30 mouse cellular contexts compared by ENCODE assay signal in the genomic region with DNA sequence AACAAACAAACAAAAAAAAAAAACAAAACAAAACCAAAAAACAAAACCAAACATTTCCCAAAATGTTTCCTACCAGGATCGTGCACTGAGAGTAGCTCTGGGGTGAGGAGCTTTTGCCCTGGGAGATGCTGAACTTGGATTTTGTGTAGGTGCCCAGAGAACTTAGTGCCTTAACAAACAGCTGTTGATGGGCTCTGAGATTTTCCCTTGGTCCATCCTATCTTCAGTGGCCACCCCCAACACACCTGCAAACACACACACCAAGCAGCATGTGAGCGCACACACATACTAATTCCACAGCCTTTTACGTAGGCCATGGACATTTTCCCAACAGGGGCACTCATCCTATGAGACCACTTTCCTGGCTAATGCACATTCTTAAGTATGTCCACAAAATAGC. TPM values are rescaled to one million over a fixed set of nuclear protein-coding genes. Genes with fewer than 3 reads are reported as not detected.
"Had no signal": no experiment of that assay in that cellular context is flagged by ENCODE, and none has a peak within 500 bp of the region (broad histone marks: within the 10 kb centered on the region; RNA-seq: fewer than 3 reads in every experiment).

No protein-coding gene starts in this region.

- H3K4me3 ChIP-seq: gastrocnemius, adult 2 months; heart, embryonic 12.5 days; hindbrain, embryonic 10.5 days; hindbrain, embryonic 12.5 days; layer of hippocampus, adult 2 months; left cerebral cortex, adult 2 months; limb, embryonic 10.5 days; limb, embryonic 12.5 days; liver, embryonic 12.5 days had no signal

- DNase-seq: gastrocnemius, adult 2 months; gastrocnemius, postnatal 10 days; gastrocnemius, postnatal 25 days; kidney, adult 18-20 months; kidney, adult 8-10 months; kidney, postnatal 10 days; kidney, postnatal 25 days; kidney, postnatal 4 days; liver had no signal

- H3K27ac ChIP-seq: gastrocnemius, adult 2 months; hindbrain, embryonic 10.5 days; hindbrain, embryonic 12.5 days; hindbrain, embryonic 14.5 days; layer of hippocampus, adult 2 months; left cerebral cortex, adult 2 months; limb, embryonic 10.5 days; limb, embryonic 12.5 days; liver, embryonic 12.5 days; liver, embryonic 14.5 days had no signal

- H3K4me2 ChIP-seq: heart, embryonic 12.5 days; hindbrain, embryonic 12.5 days; hindbrain, embryonic 14.5 days; limb, embryonic 12.5 days; liver, embryonic 12.5 days had no signal

- H3K9ac ChIP-seq: heart, embryonic 12.5 days; hindbrain, embryonic 12.5 days; hindbrain, embryonic 14.5 days; limb, embryonic 12.5 days; liver, embryonic 12.5 days; liver, embryonic 14.5 days had no signal

- H3K9me3 ChIP-seq: heart, embryonic 12.5 days; hindbrain, embryonic 10.5 days; hindbrain, embryonic 12.5 days; limb, embryonic 10.5 days; limb, embryonic 12.5 days; liver, embryonic 12.5 days had no signal

- H3K27me3 ChIP-seq: heart, embryonic 12.5 days; hindbrain, embryonic 12.5 days; limb, embryonic 12.5 days; liver, embryonic 12.5 days had no signal

- H3K4me1 ChIP-seq: heart, embryonic 12.5 days; hindbrain, embryonic 10.5 days; hindbrain, embryonic 12.5 days; limb, embryonic 12.5 days; liver, embryonic 12.5 days had no signal

- H3K36me3 ChIP-seq: hindbrain, embryonic 10.5 days; hindbrain, embryonic 12.5 days; limb, embryonic 10.5 days; limb, embryonic 12.5 days; liver, embryonic 12.5 days had no signal

- ATAC-seq: hindbrain, embryonic 16.5 days; inflammation-experienced regulatory T-cells, adult 6 months; intestine, postnatal 0 days; liver, embryonic 12.5 days had no signal

RNA-seq across cellular contexts. Expression of gene Fabp1, which starts 12.8 kb away (rescaled TPM):
- total RNA-seq: gastrocnemius, adult 2 months; gastrocnemius, postnatal 25 days; heart, postnatal 25 days; heart, postnatal 4 days; layer of hippocampus, adult 2 months; layer of hippocampus, postnatal 10 days; layer of hippocampus, postnatal 25 days; left cerebral cortex, adult 2 months; left cerebral cortex, postnatal 14 days; left cerebral cortex, postnatal 36 days had no signal
- polyA plus RNA-seq: frontal cortex, adult 2 months; heart, embryonic 14.5 days; hindbrain, embryonic 10.5 days; hindbrain, embryonic 12.5 days; hindbrain, embryonic 14.5 days; hindbrain, embryonic 16.5 days; inflammation-experienced regulatory T-cells, adult 6 months; limb, embryonic 10.5 days; limb, embryonic 12.5 days had no signal
